Mouse (Mus musculus) liver, adult (tissue): ENCODE measurements around the gene Slc29a1.

ENCODE experiments used
- GATA4 ChIP-seq: IDR thresholded peaks from 2 replicates; pipeline ENCODE4 v1.6.1; 2014; ENCODE audit warnings: mild to moderate bottlenecking, low read length; ENCODE audit not compliant: insufficient replicate concordance

Slc29a1 gene

GRCm38 (mm10) chr17:45596631-45597396 is 2.6 kb downstream of the Slc29a1 start:
- no peak; the same call in 1 of the 2 replicates for TF ChIP-seq GATA4

DNA sequence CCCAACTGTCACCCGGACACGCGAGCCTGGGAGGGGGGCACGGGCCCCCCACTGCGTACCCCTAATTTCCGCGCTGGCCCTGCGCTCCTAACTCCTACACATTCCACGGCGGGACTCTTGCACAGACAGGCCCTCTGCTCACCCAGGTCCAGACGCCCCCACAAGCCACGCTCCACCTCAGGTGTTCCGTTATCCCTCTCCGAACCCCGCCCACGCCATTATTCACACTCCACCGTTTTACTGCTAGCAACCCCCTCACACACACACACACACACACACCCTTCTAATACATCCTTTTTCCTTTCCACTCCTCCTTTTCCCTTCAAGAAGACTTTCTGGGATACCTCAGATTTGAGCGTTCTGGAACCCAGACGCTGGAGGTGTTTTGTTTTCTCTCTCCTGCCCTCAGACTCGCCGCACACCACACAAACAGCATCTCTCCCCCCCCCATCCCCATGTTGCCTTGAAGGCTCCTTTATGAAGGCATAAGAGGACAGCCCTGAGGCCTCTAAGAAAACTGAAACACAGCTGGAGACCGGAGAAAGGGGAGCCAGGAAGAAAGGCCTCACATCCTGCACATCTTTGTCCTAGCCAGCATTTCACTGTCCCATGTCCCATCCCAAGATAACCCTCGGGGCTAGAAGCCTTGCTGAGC is 3.5 kb downstream of the Slc29a1 start:
- TF ChIP-seq GATA4: no peak

GRCm38 (mm10) chr17:45594881-45595735 is 4.3 kb downstream of the Slc29a1 start:
- no peak for TF ChIP-seq GATA4

DNA sequence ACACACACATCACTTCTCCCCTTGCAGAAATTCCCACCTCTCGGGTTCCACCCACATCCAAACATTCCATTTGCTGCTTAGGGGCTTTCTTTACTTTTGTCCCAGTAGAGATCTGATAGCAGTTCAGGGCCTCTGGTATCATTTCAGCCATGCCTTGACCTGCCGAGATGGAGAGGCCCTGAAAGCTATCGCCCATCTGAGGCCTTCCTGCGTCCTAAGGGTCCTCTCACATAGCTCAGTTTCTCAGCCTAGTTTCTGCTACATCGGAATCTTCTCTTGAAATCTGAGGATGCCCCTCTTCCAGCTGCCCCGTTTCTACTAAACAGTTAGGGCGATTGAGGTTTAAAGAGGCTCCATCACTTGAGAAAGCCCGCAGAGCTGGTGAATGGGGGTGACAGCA is 5.2 kb downstream of the Slc29a1 start:
- no peak for TF ChIP-seq GATA4

GRCm38 (mm10) chr17:45593479-45593878 is 5.9 kb downstream of the Slc29a1 start:
- no peak for TF ChIP-seq GATA4

GRCm38 (mm10) chr17:45592606-45593431 is 6.6 kb downstream of the Slc29a1 start:
- peak; percentile 15; the same call in 1 of the 2 replicates for TF ChIP-seq GATA4

- TF ChIP-seq GATA4: no peak
Observed at GRCm38 (mm10) chr17:45591701-45592605, 7.5 kb downstream of the Slc29a1 start.

- TF ChIP-seq GATA4: no peak
Observed at GRCm38 (mm10) chr17:45590410-45590809, 9.0 kb downstream of the Slc29a1 start.

- TF ChIP-seq GATA4: no peak
Observed at GRCm38 (mm10) chr17:45589844-45590243, 9.6 kb downstream of the Slc29a1 start.

DNA sequence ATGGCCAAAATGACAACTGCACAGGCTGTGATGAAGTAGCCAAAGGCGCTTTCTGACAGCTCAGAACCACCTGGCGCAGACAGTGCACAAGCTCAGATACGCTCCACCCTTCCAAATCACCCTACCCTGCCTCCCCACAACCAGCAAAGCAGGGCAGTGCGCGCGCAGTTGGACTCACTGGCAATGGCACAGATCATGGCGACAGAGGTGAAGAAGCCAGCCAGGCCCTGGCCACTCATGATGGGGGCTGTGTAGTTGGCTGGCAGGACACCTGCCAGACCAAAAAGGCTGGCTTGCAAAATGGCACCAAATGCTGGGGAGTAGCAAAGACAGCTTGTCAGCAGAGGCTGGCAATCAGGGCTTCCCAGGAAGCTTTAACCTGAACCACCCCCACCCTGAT is 10.2 kb downstream of the Slc29a1 start:
- TF ChIP-seq GATA4: no peak

- no peak for TF ChIP-seq GATA4
Observed at GRCm38 (mm10) chr17:45588370-45588769, 11.0 kb downstream of the Slc29a1 start.

- no peak for TF ChIP-seq GATA4
Observed at GRCm38 (mm10) chr17:45586449-45586837, 13.0 kb downstream of the Slc29a1 start.

DNA sequence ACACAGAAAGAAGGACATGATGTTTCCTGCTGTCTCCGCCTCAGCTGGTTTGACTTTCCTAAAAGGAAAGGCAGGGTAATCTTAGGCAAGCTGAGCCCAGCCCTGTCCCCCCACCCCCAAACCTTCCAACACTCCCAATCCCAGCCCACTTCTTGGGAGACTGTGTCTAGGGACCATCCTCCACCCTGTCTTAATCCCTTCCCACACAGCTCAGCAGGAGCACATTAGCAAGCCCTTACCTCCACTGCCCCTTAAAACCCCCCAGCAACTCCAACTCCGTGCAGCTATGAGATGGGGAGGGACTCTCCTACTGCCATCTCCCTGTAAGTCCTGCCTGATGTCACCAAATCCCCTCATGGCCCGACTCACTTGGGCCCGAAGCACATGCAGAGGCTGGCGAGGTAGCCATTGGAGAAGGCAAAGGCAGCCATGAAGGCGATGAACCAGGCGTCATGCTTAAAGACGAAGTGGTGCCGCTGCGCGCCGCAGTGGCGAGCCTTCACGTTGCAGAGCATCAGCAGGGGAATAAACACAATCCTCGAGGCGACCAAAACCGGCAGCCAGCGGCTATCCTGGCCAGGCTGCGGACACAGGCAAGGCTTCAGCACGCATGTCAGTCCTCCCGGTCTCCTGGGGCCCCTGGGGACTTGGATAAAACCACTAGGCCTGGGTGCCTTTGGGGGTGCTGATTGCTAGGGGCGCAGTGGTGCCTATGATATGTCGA is 13.5 kb downstream of the Slc29a1 start:
- no peak for TF ChIP-seq GATA4
